Mouse (Mus musculus) spleen, postnatal 4 days (tissue): Measurements from ENCODE around the gene Cflar.
"Not testable (repeated sequence)": the region's sequence is repeated elsewhere in the genome, so short reads cannot be mapped to it uniquely, and the experiment has no call there.

Experiments used
- DNase-seq, 2 experiments: peaks; one replicate each; pipeline ENCODE4 v3.0.0; 2022; ENCODE audit warnings: low spot score in 2 of 2

The Cflar gene

GRCm38 (mm10) chr1:58711365-58712016 is at the start of gene Cflar:
Gene Cflar (plus strand): TSS chr1:58711508.
- DNase-seq = peak; percentile 69 to 87

GRCm38 (mm10) chr1:58662671-58663070 is 48.6 kb upstream of the Cflar start:
- DNase-seq = not testable (repeated sequence)

- not testable (repeated sequence) for DNase-seq
These were observed 47.9 kb upstream of the Cflar start for GRCm38 (mm10) chr1:58663365-58663764.

GRCm38 (mm10) chr1:58668191-58668590 is 43.1 kb upstream of the Cflar start:
- DNase-seq = no peak

- DNase-seq = not testable (repeated sequence)
These were observed 41.7 kb upstream of the Cflar start for GRCm38 (mm10) chr1:58669635-58670034.

GRCm38 (mm10) chr1:58672116-58672515 is 39.2 kb upstream of the Cflar start:
- peak in 1 of 2 experiments; percentile 44 for DNase-seq

- DNase-seq = no peak
These were observed 36.3 kb upstream of the Cflar start for GRCm38 (mm10) chr1:58675011-58675410.

GRCm38 (mm10) chr1:58677575-58677974 is 33.7 kb upstream of the Cflar start:
- peak in 1 of 2 experiments; percentile 70 for DNase-seq

GRCm38 (mm10) chr1:58678412-58678811 is 32.9 kb upstream of the Cflar start:
- DNase-seq = not testable (repeated sequence)

GRCm38 (mm10) chr1:58689426-58689825 is 21.9 kb upstream of the Cflar start:
- DNase-seq = no peak

- peak in 1 of 2 experiments; percentile 47 for DNase-seq
These were observed 21.1 kb upstream of the Cflar start for GRCm38 (mm10) chr1:58690006-58690744.

- DNase-seq = peak in 1 of 2 experiments; percentile 34
These were observed 20.3 kb upstream of the Cflar start for GRCm38 (mm10) chr1:58690834-58691488.

GRCm38 (mm10) chr1:58691718-58692117 is 19.6 kb upstream of the Cflar start:
- DNase-seq = not testable (repeated sequence)

- DNase-seq = no peak
These were observed 17.6 kb upstream of the Cflar start for GRCm38 (mm10) chr1:58693696-58694095.

GRCm38 (mm10) chr1:58695810-58696209 is 15.5 kb upstream of the Cflar start, which contains the start of gene Als2cr12:
Gene Als2cr12 (minus strand): TSS chr1:58695989.
- peak in 1 of 2 experiments; percentile 35 for DNase-seq

GRCm38 (mm10) chr1:58697607-58698006 is 13.7 kb upstream of the Cflar start:
- DNase-seq = peak in 1 of 2 experiments; percentile 52

- no peak for DNase-seq
These were observed 12.5 kb upstream of the Cflar start for GRCm38 (mm10) chr1:58698781-58699180.

GRCm38 (mm10) chr1:58699988-58700387 is 11.3 kb upstream of the Cflar start:
- no peak for DNase-seq

- DNase-seq = not testable (repeated sequence)
These were observed 10.6 kb upstream of the Cflar start for GRCm38 (mm10) chr1:58700580-58701162.

- not testable (repeated sequence) for DNase-seq
These were observed 1.3 kb upstream of the Cflar start for GRCm38 (mm10) chr1:58710043-58710442.

- peak; percentile 21 to 41 for DNase-seq
These were observed 470 bp upstream of the Cflar start for GRCm38 (mm10) chr1:58710711-58711364.
